Mouse (Mus musculus): ENCODE measurements at regions not wholly inside any gene's neighbourhood (a gene's known extent, or its start where the extent isn't known, plus 50 kb on each side); places are given as distances from the start of the nearest gene placed in this dataset.

- TF ChIP-seq CTCF (IDR thresholded peaks at IDR 0.05; ENCODE audit: low read depth) = no peak
- no peak for TF ChIP-seq EP300 (IDR thresholded peaks at IDR 0.05; ENCODE audit: low read depth)
These were observed 61.5 kb upstream of the Igfbp7 start for GRCm38 (mm10) chr5:77469236-77469766.

Measured in liver, postnatal 0 days (tissue).